Mouse (Mus musculus) limb, embryonic 15.5 days (tissue): ENCODE measurements around the gene Cdc42bpg. TPM values are rescaled to one million over a fixed set of nuclear protein-coding genes. Genes with fewer than 3 reads are reported as not detected.
A peak's percentile ranks its signal among the peaks of the same experiment; 100 is the strongest.

Source experiments
- ATAC-seq: fragments of 200-750 bp; cut with Nextera tagmentation; 2 replicates; pipeline ENCODE4 v1.8.0; 2017; ENCODE audit warnings: low read depth, moderate TSS enrichment; ENCODE audit not compliant: insufficient number of reproducible peaks, low FRiP score, low TSS enrichment
- H3K27ac ChIP-seq: fragments of 300-500 bp; sonication (generic); 2 replicates; pipeline ENCODE4 v1.5.1; 2015; ENCODE audit warnings: moderate library complexity, mild to moderate bottlenecking, inconsistent platforms
- H3K27me3 ChIP-seq: fragments of 300-500 bp; sonication (generic); 2 replicates; pipeline ENCODE4 v1.6.1; 2015; ENCODE audit warnings: inconsistent platforms
- H3K36me3 ChIP-seq: fragments of 300-500 bp; sonication (generic); 2 replicates; pipeline ENCODE4 v1.6.1; 2015; ENCODE audit warnings: inconsistent platforms
- H3K4me1 ChIP-seq: fragments of 300-500 bp; sonication (generic); 2 replicates; pipeline ENCODE4 v1.6.1; 2015; ENCODE audit warnings: inconsistent platforms
- H3K4me2 ChIP-seq: fragments of 300-500 bp; sonication (generic); 2 replicates; pipeline ENCODE4 v1.6.1; 2015; ENCODE audit warnings: mild to moderate bottlenecking, inconsistent platforms
- H3K4me3 ChIP-seq: fragments of 300-500 bp; sonication (generic); 2 replicates; pipeline ENCODE4 v1.5.1; 2015; ENCODE audit warnings: mild to moderate bottlenecking, inconsistent platforms
- H3K9ac ChIP-seq: fragments of 300-500 bp; sonication (generic); 2 replicates; pipeline ENCODE4 v1.6.1; 2015; ENCODE audit warnings: inconsistent platforms
- H3K9me3 ChIP-seq: fragments of 300-500 bp; sonication (generic); 2 replicates; pipeline ENCODE4 v1.6.1; 2016; ENCODE audit warnings: inconsistent platforms
- WGBS: fragments of 180-500 bp; shearing (Covaris S2); methylation state at CpG from one replicate; pipeline ENCODE4 v1.1.7; 2015; 5-methylcytosine and 5-hydroxymethylcytosine counted together
- polyA plus RNA-seq: library from polyadenylated mRNA; unstranded; fragments of >200 nt; fragmentation: Nextera tagmentation; extraction: Ambion mirVana; gene quantifications from 2 replicates; pipeline ENCODE4 v1.2.1, GENCODE M21; 2015

The Cdc42bpg gene
- polyA plus RNA-seq, 1 experiment from 2014 or later, result 2.0 TPM

DNA sequence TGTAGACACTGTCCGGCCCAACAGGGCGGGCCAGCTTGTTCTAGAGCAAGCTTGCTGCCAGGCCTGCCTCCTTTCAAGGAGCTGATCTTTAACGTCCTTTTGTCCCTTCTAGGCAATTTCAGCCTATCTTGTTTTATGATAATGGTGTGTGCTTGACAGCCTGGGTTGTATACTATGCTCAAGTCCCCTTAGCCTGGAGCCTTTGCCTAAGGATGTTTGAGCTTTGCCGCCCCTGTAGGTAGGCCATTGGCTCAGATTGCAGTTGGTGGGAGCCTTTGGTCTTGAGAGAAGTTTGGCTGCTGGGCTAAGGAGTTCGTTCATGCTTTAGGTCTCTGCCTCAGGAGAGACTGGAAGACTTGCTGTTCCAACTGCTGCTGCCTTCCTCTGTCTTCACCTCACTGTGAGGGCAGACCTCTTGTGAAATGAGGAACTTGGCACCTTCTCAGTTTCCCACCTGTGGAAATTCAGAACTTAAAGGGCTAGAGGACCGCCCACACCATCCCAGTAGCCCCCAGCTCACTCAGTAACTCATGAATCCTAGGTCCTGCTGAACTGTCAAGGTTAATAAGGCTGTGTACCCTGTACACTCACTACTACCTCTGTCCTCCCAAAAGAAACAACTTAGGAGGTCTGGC, 27.7 kb upstream of the Cdc42bpg start:
- Histone ChIP-seq H3K9ac (peak overlapping the region; percentile 33; the same call in 1 of the 2 replicates), H3K4me2 (peak overlapping the region; percentile 97), H3K4me3 (peak overlapping the region; percentile 85), H3K9me3 (no peaks in the 10 kb centered on the region), H3K4me1 (peaks cover 54% of the 10 kb centered on the region), H3K27ac (peak overlapping the region; percentile 79), H3K27me3 (no peaks in the 10 kb centered on the region), H3K36me3 (peaks cover 43% of the 10 kb centered on the region)
- 17% methylated on average over 6 of the region's 6 CpGs for WGBS
- ATAC-seq, result no peak

DNA sequence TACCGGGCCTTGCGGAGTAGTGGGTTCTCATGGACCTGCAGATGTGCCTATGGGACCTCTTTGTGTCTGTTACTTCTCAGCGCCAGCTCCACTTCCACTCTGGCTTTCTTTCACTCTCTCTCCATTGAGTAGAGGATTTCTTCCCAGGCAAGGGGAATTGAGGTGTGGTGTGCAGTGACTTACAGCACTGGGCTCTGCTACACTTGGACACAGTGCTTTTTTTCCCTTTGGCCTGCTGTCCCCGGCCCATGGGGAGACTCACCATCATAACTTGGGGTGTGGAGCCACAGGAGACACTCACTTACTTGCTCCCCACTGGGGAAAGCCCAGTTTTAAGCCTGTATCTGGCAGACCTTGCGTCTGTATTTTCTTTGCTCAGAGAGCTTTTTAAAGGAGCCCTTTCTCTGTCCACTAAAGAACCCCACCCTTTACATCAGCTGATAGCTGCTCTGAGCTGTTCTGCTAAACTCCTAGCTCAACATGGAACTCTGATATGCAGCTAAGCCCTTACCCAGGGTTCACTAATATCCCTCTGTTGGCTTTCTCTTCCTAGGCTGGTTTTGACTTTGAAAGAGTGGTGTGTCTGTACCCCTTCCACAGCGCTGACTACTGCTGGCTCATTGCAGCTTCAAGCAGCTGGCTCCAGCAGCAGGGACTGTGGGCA, 26.6 kb upstream of the Cdc42bpg start:
- Histone ChIP-seq H3K27ac (peak overlapping the region; percentile 79; the same call in 1 of the 2 replicates), H3K4me1 (peaks cover 52% of the 10 kb centered on the region), H3K4me2 (peak overlapping the region; percentile 97), H3K9me3 (no peaks in the 10 kb centered on the region), H3K36me3 (peaks cover 53% of the 10 kb centered on the region), H3K9ac (peak overlapping the region; percentile 33; the same call in 1 of the 2 replicates), H3K4me3 (peak overlapping the region; percentile 85), H3K27me3 (no peaks in the 10 kb centered on the region)
- 87% methylated on average over 6 of the region's 6 CpGs for WGBS
- no peak for ATAC-seq

DNA sequence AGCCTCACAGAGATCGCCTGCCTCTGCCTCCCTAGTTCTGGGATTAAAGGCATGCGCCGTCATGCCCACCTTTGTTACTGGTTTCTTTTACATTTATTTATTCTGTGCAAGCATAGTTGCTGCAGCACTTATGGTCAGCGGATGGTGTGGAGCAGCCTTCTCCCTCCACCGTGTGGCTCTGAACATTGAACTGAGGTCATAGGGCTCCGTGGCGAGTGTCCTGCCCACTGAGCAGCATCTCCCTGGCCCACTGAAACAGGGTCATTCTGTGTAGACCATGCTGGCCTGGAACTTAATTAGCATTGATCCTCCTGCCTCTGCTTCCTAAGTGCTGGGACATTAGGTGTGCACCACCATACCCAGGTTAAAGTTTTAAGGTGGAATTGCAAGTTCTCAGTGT, 25.7 kb upstream of the Cdc42bpg start:
- peaks cover 61% of the 10 kb centered on the region for H3K36me3 ChIP-seq
- peaks cover 46% of the 10 kb centered on the region for H3K4me1 ChIP-seq
- H3K9me3 ChIP-seq, result no peaks in the 10 kb centered on the region
- no peak overlapping the region for H3K4me3 ChIP-seq
- no peak for ATAC-seq
- WGBS, result 90% methylated on average over 7 of the region's 7 CpGs
- H3K9ac ChIP-seq, result no peak overlapping the region
- no peak overlapping the region for H3K4me2 ChIP-seq
- no peak overlapping the region for H3K27ac ChIP-seq
- H3K27me3 ChIP-seq, result no peaks in the 10 kb centered on the region

DNA sequence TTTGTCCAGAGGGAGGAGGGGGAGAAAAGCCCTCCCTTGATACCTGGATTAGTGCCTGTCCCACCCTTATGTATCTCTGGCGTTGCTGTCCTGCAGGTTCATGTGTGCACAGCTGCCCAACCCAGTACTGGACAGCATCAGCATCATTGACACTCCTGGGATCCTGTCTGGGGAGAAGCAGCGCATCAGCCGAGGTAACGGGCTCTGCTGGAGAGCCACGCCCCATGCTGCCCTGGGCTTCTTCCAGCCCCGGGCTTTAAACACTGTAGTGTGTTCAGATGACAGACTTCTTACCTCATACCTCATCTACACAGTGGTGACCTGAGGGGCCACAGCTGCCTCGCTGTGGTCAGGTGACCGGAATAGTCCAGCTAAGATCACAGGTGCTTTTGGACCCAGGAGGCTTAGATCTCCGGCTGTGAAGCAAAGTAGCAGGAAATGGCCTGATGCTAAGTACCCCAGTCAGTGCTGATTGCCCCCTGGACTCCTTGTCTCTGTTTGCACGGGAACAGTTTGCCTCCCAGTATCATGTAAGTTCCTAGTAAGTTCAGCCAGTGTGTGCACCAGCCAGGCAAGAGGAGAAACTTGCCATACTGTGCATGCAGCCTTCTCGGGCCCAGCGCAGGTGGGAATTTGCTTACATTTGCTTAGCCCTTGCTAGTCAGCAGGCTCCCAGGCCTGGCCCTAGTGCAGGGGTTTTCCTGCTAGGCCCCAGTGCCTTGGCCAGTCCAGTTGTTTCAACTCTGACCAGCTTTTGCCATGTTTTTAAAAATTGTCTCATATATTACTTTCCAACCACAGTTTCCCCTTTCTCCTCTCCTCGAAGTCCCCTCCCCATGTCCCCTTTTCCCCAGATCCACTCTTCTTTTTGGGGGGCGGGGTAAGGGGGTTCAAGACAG, 24.9 kb upstream of the Cdc42bpg start:
- no peaks in the 10 kb centered on the region for H3K9me3 ChIP-seq
- H3K27me3 ChIP-seq, result no peaks in the 10 kb centered on the region
- H3K9ac ChIP-seq, result no peak overlapping the region
- H3K4me1 ChIP-seq, result peaks cover 42% of the 10 kb centered on the region
- H3K4me2 ChIP-seq, result no peak overlapping the region
- peaks cover 69% of the 10 kb centered on the region for H3K36me3 ChIP-seq
- ATAC-seq, result no peak
- H3K4me3 ChIP-seq, result no peak overlapping the region
- no peak overlapping the region for H3K27ac ChIP-seq
- 77% methylated on average over 14 of the region's 14 CpGs for WGBS

DNA sequence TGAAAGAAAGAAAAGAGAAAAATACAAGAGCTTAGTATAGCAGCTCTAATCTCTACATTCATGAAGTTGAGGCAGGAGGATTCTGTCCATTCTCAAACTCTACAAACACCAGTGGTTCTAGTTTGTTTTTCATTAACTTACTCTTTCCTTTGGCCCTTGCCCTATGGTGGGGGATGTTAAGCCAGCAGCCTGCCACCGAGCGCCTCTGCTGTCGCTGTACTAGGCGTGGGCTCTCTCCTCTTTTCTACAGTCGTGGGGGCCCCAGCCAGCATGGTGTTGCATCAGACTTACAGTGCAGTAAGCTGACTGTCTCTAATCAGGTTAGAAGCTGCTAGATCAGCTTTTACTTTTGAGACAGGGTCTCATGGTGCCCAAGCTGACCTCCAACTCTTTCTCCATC, 23.3 kb upstream of the Cdc42bpg start:
- Histone ChIP-seq H3K4me2 (no peak overlapping the region), H3K36me3 (peaks cover 83% of the 10 kb centered on the region), H3K4me1 (peaks cover 48% of the 10 kb centered on the region), H3K27ac (no peak overlapping the region), H3K9me3 (no peaks in the 10 kb centered on the region), H3K27me3 (no peaks in the 10 kb centered on the region), H3K4me3 (no peak overlapping the region), H3K9ac (no peak overlapping the region)
- ATAC-seq, result no peak
- WGBS, result 81% methylated on average over 5 of the region's 5 CpGs

DNA sequence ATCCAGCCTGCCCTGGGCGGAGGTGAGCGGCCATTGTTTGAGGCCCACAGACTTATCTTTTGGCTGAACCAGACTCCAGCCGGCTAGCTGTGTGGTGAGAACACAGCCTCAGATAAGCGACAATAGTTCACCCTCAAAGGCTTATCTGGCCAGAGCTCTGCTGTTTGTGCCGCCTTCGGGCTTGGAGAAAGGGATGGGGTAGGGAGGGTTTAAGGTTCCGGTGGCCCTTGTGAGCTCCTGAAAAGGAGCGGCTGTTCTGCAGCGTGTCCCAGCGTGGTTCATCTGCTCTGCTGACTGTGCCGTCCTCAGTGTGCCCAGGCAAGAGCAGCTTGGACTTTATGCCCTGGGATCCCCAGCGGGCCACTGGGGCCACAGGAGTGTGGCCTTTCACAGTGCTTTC, 21.8 kb upstream of the Cdc42bpg start:
- 93% methylated on average over 12 of the region's 12 CpGs for WGBS
- H3K4me1 ChIP-seq, result peaks cover 33% of the 10 kb centered on the region
- H3K27ac ChIP-seq, result no peak overlapping the region
- H3K9me3 ChIP-seq, result no peaks in the 10 kb centered on the region
- ATAC-seq, result no peak
- no peak overlapping the region for H3K4me2 ChIP-seq
- H3K36me3 ChIP-seq, result peaks cover 84% of the 10 kb centered on the region
- H3K27me3 ChIP-seq, result no peaks in the 10 kb centered on the region
- no peak overlapping the region for H3K4me3 ChIP-seq
- no peak overlapping the region for H3K9ac ChIP-seq

DNA sequence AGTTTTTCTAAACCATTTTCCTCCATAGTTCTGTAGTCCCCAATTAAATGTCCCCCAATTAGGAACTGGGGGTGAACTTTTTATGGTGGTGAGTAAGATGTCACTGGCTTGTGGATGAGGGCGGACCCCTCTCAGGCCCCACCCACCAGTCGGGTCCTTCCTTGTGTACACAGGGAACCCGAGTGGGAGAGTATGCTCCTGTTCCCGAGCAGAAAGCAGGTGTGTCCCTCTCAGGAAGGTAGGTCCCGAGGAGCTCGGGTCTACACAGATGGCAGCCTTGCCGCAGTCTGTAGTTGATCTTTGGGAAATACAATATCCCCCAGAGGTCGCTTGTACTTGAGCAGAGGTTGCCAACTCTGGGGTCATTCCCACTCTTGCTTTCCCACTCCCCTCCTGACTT, 21.0 kb upstream of the Cdc42bpg start:
- Histone ChIP-seq H3K4me1 (peaks cover 25% of the 10 kb centered on the region), H3K9ac (no peak overlapping the region), H3K27ac (no peak overlapping the region), H3K4me2 (no peak overlapping the region), H3K9me3 (no peaks in the 10 kb centered on the region), H3K36me3 (peaks cover 83% of the 10 kb centered on the region), H3K27me3 (no peaks in the 10 kb centered on the region), H3K4me3 (no peak overlapping the region)
- WGBS, result 64% methylated on average over 8 of the region's 8 CpGs
- no peak for ATAC-seq

DNA sequence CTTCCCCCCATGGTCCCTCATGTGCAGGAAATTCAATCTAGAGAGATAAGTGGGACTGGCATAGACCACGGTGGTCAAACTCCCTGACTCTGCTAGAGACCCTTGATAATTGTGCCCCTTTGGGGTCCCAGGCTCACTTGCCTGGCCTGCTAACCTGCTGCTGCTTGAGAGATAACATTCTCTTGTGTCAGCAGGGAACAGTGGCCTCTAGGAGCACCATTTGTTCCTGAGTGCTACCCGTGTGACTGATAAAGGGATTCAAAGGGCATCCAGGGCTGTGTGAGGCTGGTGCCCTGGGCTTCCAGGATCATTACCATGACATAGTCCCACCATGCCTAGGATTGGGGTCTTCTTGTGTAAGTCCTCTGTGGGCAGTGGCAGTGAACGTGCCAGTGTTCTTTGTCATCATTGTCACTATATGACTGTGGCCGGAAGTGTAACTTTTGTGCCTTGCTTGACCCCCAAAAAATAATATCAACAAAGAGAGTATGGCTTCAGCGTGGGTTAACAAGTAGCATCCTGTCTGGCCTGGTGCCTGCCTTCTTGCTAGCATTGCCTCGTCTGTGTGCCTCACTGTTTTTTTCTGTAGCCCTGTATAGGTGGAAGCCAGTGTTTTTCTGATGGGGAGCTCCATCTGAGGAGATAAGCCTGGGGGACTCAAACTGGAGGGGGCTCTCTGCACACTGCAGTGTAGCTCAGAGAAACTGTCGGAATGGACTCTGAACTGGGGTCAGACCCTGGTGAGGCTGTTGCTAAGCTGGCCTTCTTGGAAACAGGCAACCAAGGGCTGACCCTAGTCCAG, 20.4 kb upstream of the Cdc42bpg start:
- Histone ChIP-seq H3K27me3 (no peaks in the 10 kb centered on the region), H3K9me3 (no peaks in the 10 kb centered on the region), H3K4me2 (no peak overlapping the region), H3K36me3 (peaks cover 77% of the 10 kb centered on the region), H3K27ac (no peak overlapping the region), H3K9ac (no peak overlapping the region), H3K4me3 (no peak overlapping the region), H3K4me1 (peaks cover 19% of the 10 kb centered on the region)
- WGBS, result 72% methylated on average over 7 of the region's 7 CpGs
- no peak for ATAC-seq

DNA sequence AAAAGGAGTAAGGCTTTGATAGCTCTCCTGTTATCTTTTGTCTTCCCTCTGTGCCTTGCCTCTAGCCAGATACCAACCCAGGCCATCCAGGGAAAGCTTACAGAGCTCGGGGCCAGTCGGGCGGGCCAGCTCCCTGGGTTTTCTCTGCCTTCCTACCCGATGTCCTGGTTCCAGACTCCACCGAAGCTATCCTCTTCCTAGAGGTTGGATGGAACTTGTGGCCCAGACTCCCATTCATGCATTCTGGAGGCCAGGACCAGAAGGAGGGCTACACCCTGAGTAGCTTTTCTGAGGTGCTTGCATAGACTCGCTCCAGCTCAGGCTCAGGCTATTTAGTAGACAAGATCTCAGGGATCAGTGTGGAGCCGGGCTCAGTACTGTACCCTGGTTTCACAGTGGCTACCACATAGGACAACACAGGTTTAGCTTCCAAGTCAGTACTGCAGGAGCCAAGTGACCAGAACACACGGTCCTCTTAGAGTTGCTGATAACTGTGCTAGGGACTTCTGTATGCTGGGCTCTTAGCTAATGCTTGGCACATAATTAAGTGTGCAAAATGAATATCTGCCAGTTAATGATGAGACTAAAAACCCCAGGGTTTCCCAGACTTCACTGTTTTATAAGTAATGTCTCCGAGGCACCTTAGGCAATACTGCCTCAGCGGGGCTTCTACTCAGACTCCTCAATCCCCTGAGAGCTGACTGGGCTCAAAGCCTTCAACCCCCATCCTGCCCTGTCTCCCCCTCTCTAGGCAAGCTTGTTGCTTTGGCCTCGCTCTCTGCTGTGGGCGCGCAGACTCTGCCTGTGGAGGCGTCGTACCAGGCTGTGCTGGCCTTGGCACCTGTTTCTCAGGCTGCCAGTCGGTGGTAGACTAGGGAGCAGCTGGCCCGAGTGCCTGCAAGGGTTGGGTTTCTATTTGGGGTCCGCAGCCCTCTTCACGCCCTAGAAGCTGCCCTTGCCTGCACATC, 19.5 kb upstream of the Cdc42bpg start:
- Histone ChIP-seq H3K9me3 (no peaks in the 10 kb centered on the region), H3K4me3 (no peak overlapping the region), H3K36me3 (peaks cover 73% of the 10 kb centered on the region), H3K4me2 (no peak overlapping the region), H3K9ac (no peak overlapping the region), H3K27me3 (no peaks in the 10 kb centered on the region), H3K27ac (no peak overlapping the region), H3K4me1 (peaks cover 16% of the 10 kb centered on the region)
- ATAC-seq, result no peak
- 84% methylated on average over 19 of the region's 19 CpGs for WGBS

DNA sequence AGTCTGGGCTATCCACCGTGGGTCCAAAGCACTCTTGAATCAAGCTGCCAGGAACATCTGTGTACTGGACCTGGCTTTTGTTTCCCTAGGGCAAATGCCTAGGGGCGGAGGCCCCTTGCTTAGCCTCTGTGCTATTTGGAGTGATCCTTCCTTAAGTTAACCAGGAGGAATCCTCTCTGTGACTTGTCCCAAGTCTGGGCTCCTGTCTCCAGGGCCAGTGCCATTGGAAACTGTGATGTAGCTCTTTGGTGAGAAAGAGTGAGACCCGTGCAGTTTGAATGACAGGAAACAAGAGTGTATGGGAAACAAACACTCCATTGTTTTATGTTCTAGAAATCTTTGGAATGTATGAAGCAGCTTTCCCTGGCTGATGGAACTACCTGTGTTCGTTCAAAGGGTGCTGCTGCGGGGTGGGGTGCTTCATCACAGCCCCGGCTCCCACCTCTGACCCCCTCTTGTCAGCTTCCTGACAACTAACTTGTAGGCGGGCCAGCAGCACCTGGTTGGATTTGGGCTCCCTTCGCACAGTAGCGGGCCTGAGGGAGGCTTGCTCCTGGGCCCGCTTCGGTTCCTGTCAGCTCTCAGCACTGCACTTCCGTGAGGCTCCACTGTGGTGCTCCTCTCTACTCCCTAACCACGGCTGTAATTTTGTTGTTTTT, 17.9 kb upstream of the Cdc42bpg start:
- no peak overlapping the region for H3K4me3 ChIP-seq
- H3K27me3 ChIP-seq, result no peaks in the 10 kb centered on the region
- H3K9ac ChIP-seq, result no peak overlapping the region
- ATAC-seq, result no peak
- peaks cover 19% of the 10 kb centered on the region for H3K4me1 ChIP-seq
- 66% methylated on average over 13 of the region's 13 CpGs for WGBS
- no peaks in the 10 kb centered on the region for H3K9me3 ChIP-seq
- H3K4me2 ChIP-seq, result no peak overlapping the region
- peaks cover 69% of the 10 kb centered on the region for H3K36me3 ChIP-seq
- 0 out of 2 replicates have a peak overlapping the region, but pooled peaks have one; percentile 35 for H3K27ac ChIP-seq
